Mouse (Mus musculus): ENCODE measurements around the gene Mrpl33.

DNA sequence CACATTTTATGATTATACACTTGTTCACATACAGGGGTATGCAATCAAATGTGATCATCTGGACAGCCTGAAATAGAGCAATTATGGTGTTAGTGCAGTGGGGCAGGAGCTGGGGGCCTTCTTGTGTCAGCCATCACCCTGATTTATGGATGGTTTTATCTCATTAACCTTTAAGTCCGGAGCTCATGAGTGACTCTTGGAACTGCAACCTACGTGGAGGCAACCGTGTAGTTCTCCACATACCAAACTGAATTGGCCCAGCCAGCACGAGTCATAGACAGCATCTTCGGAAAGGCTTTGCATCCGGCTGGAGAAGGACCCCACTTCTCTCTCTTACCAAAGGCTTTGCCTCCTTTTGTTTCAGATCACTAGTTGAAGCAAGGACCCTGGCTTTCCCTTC, 7.0 kb downstream of the Mrpl33 start:
- TF ChIP-seq POLR2A (IDR thresholded peaks at IDR 0.05; ENCODE audit: borderline replicate concordance, insufficient read depth, low read length) = no peak
- no peak for TF ChIP-seq CTCF (IDR thresholded peaks at IDR 0.05; ENCODE audit: borderline replicate concordance, insufficient read depth, low read depth, low read length)
